Mouse (Mus musculus) cerebellum, adult (tissue): ENCODE measurements around the gene Rbpms2.
"Not testable (repeated sequence)": the region's sequence is repeated elsewhere in the genome, so short reads cannot be mapped to it uniquely, and the experiment has no call there.

Experiments
- ATAC-seq: cut with Nextera tagmentation; 2 replicates; pipeline ENCODE4 v1.9.2; 2017; ENCODE audit warnings: mild to moderate bottlenecking, moderate library complexity, mixed read lengths; ENCODE audit not compliant: insufficient number of reproducible peaks, low FRiP score, low TSS enrichment

Gene Rbpms2

GRCm38 (mm10) chr9:65651957-65652356, 22.5 kb downstream of the Rbpms2 start:
- ATAC-seq, result not testable (repeated sequence)

- ATAC-seq, result no peak
Measured at GRCm38 (mm10) chr9:65653741-65654140, 24.3 kb downstream of the Rbpms2 start.

GRCm38 (mm10) chr9:65654700-65655237, 25.3 kb downstream of the Rbpms2 start:
- ATAC-seq, result no peak

GRCm38 (mm10) chr9:65655540-65655939, 26.1 kb downstream of the Rbpms2 start:
- no peak for ATAC-seq

GRCm38 (mm10) chr9:65657218-65657617, 27.8 kb downstream of the Rbpms2 start:
- ATAC-seq, result no peak

- ATAC-seq, result no peak
Measured at GRCm38 (mm10) chr9:65661029-65661428, 31.6 kb downstream of the Rbpms2 start.

- no peak for ATAC-seq
Measured at GRCm38 (mm10) chr9:65661493-65661892, 32.0 kb downstream of the Rbpms2 start.

- no peak for ATAC-seq
Measured at GRCm38 (mm10) chr9:65664163-65664562, 34.7 kb downstream of the Rbpms2 start.

- no peak for ATAC-seq
Measured at GRCm38 (mm10) chr9:65666042-65666441, 36.6 kb downstream of the Rbpms2 start.

GRCm38 (mm10) chr9:65667701-65668100, 38.3 kb downstream of the Rbpms2 start, which contains the start of gene Oaz2:
Gene Oaz2, plus strand, starts transcription at chr9:65668001.
- ATAC-seq, result no peak

GRCm38 (mm10) chr9:65671431-65671931, 42.0 kb downstream of the Rbpms2 start:
- ATAC-seq, result no peak

GRCm38 (mm10) chr9:65672996-65673395, 43.5 kb downstream of the Rbpms2 start:
- ATAC-seq, result no peak

- peak; percentile 16; the same call in 1 of the 2 replicates for ATAC-seq
Measured at GRCm38 (mm10) chr9:65675461-65676357, 46.3 kb downstream of the Rbpms2 start.

- ATAC-seq, result peak; percentile 91
Measured at GRCm38 (mm10) chr9:65676358-65677118, 47.1 kb downstream of the Rbpms2 start.

GRCm38 (mm10) chr9:65677119-65677462, 47.6 kb downstream of the Rbpms2 start:
- no peak for ATAC-seq

- ATAC-seq, result no peak
Measured at GRCm38 (mm10) chr9:65679181-65679761, 49.8 kb downstream of the Rbpms2 start.

- no peak for ATAC-seq
Measured at GRCm38 (mm10) chr9:65680938-65681633, 51.6 kb downstream of the Rbpms2 start.

- ATAC-seq, result no peak
Measured at GRCm38 (mm10) chr9:65681634-65681940, 52.1 kb downstream of the Rbpms2 start.

- no peak for ATAC-seq
Measured at GRCm38 (mm10) chr9:65682183-65682582, 52.7 kb downstream of the Rbpms2 start.

GRCm38 (mm10) chr9:65682994-65683393, 53.5 kb downstream of the Rbpms2 start:
- ATAC-seq, result no peak
